Mouse (Mus musculus): Measurements from ENCODE around the gene Ass1. TPM values are rescaled to one million over a fixed set of nuclear protein-coding genes. Genes with fewer than 3 reads are reported as not detected.

The Ass1 gene
- total RNA-seq, 1 experiment from 2014 or later: 94.0 TPM

GRCm38 (mm10) chr2:31455418-31455817 is 14.6 kb upstream of the Ass1 start:
- ATAC-seq (replicated peaks; ENCODE audit: low read depth, poor library complexity, severe bottlenecking): no peak

GRCm38 (mm10) chr2:31458460-31458859 is 11.5 kb upstream of the Ass1 start:
- no peak for ATAC-seq (replicated peaks; ENCODE audit: low read depth, poor library complexity, severe bottlenecking)

- peak; percentile 36; the same call in 1 of the 2 replicates for ATAC-seq (replicated peaks; ENCODE audit: low read depth, poor library complexity, severe bottlenecking)
Observed at GRCm38 (mm10) chr2:31458989-31459936, 10.7 kb upstream of the Ass1 start.

GRCm38 (mm10) chr2:31460025-31460571 is 9.9 kb upstream of the Ass1 start:
- peak; percentile 76 for ATAC-seq (replicated peaks; ENCODE audit: low read depth, poor library complexity, severe bottlenecking)

GRCm38 (mm10) chr2:31460920-31461319 is 9.1 kb upstream of the Ass1 start:
- ATAC-seq (replicated peaks; ENCODE audit: low read depth, poor library complexity, severe bottlenecking): no peak

GRCm38 (mm10) chr2:31462051-31462450 is 8.0 kb upstream of the Ass1 start:
- no peak for ATAC-seq (replicated peaks; ENCODE audit: low read depth, poor library complexity, severe bottlenecking)

GRCm38 (mm10) chr2:31463253-31463652 is 6.8 kb upstream of the Ass1 start:
- ATAC-seq (replicated peaks; ENCODE audit: low read depth, poor library complexity, severe bottlenecking): no peak

GRCm38 (mm10) chr2:31463696-31464528 is 6.1 kb upstream of the Ass1 start:
- ATAC-seq (replicated peaks; ENCODE audit: low read depth, poor library complexity, severe bottlenecking): no peak

GRCm38 (mm10) chr2:31464529-31464910 is 5.5 kb upstream of the Ass1 start:
- ATAC-seq (replicated peaks; ENCODE audit: low read depth, poor library complexity, severe bottlenecking): no peak

GRCm38 (mm10) chr2:31467457-31467856 is 2.5 kb upstream of the Ass1 start:
- no peak for ATAC-seq (replicated peaks; ENCODE audit: low read depth, poor library complexity, severe bottlenecking)

GRCm38 (mm10) chr2:31468857-31469256 is 1.1 kb upstream of the Ass1 start:
- ATAC-seq (replicated peaks; ENCODE audit: low read depth, poor library complexity, severe bottlenecking): no peak

GRCm38 (mm10) chr2:31469480-31469879 is 527 bp upstream of the Ass1 start:
- ATAC-seq (replicated peaks; ENCODE audit: low read depth, poor library complexity, severe bottlenecking): no peak

- ATAC-seq (replicated peaks; ENCODE audit: low read depth, poor library complexity, severe bottlenecking): peak; percentile 57
Observed at GRCm38 (mm10) chr2:31470683-31471385, 827 bp downstream of the Ass1 start.

- ATAC-seq (replicated peaks; ENCODE audit: low read depth, poor library complexity, severe bottlenecking): no peak
Observed at GRCm38 (mm10) chr2:31471611-31472010, 1.6 kb downstream of the Ass1 start.

- ATAC-seq (replicated peaks; ENCODE audit: low read depth, poor library complexity, severe bottlenecking): no peak
Observed at GRCm38 (mm10) chr2:31472406-31473065, 2.5 kb downstream of the Ass1 start.

- ATAC-seq (replicated peaks; ENCODE audit: low read depth, poor library complexity, severe bottlenecking): no peak
Observed at GRCm38 (mm10) chr2:31473941-31474340, 3.9 kb downstream of the Ass1 start.

- no peak for ATAC-seq (replicated peaks; ENCODE audit: low read depth, poor library complexity, severe bottlenecking)
Observed at GRCm38 (mm10) chr2:31474686-31475085, 4.7 kb downstream of the Ass1 start.

- no peak for ATAC-seq (replicated peaks; ENCODE audit: low read depth, poor library complexity, severe bottlenecking)
Observed at GRCm38 (mm10) chr2:31476107-31476820, 6.3 kb downstream of the Ass1 start.
